Mouse (Mus musculus) heart, embryonic 12.5 days (tissue): ENCODE measurements around the gene Zmynd8. TPM values are rescaled to one million over a fixed set of nuclear protein-coding genes. Genes with fewer than 3 reads are reported as not detected.

Experiments used
- ATAC-seq: fragments of 200-750 bp; cut with Nextera tagmentation; 2 replicates; pipeline ENCODE4 v1.8.0; 2017; ENCODE audit warnings: moderate TSS enrichment, moderate library complexity; ENCODE audit not compliant: insufficient number of reproducible peaks, low FRiP score
- H3K27ac ChIP-seq: fragments of 300-500 bp; sonication (generic); 2 replicates; pipeline ENCODE4 v1.5.1; 2016; ENCODE audit warnings: mild to moderate bottlenecking, moderate library complexity; ENCODE audit not compliant: poor library complexity, severe bottlenecking
- H3K27me3 ChIP-seq: fragments of 300-500 bp; sonication (generic); replicated peaks from 2 replicates; pipeline ENCODE4 v1.6.1; 2016; ENCODE audit warnings: mild to moderate bottlenecking, moderate library complexity
- H3K36me3 ChIP-seq: fragments of 300-500 bp; sonication (generic); 2 replicates; pipeline ENCODE4 v1.6.1; 2016; ENCODE audit warnings: mild to moderate bottlenecking, moderate library complexity
- H3K4me1 ChIP-seq: fragments of 300-500 bp; sonication (generic); replicated peaks from 2 replicates; pipeline ENCODE4 v1.6.1; 2016; ENCODE audit warnings: mild to moderate bottlenecking
- H3K4me2 ChIP-seq: fragments of 300-500 bp; sonication (generic); 2 replicates; pipeline ENCODE4 v1.6.1; 2016; ENCODE audit warnings: mild to moderate bottlenecking, moderate library complexity
- H3K4me3 ChIP-seq: fragments of 300-500 bp; sonication (generic); 2 replicates; pipeline ENCODE4 v1.5.1; 2016; ENCODE audit warnings: mild to moderate bottlenecking
- H3K9ac ChIP-seq: fragments of 300-500 bp; sonication (generic); 2 replicates; pipeline ENCODE4 v1.6.1; 2016; ENCODE audit warnings: mild to moderate bottlenecking, moderate library complexity
- H3K9me3 ChIP-seq: fragments of 300-500 bp; sonication (generic); replicated peaks from 2 replicates; pipeline ENCODE4 v1.6.1; 2016; ENCODE audit warnings: mild to moderate bottlenecking, moderate library complexity
- WGBS: fragments of 180-500 bp; shearing (Covaris S2); methylation state at CpG from one replicate; pipeline ENCODE4 v1.1.7; 2016; 5-methylcytosine and 5-hydroxymethylcytosine counted together
- polyA plus RNA-seq: library from polyadenylated mRNA; unstranded; fragments of >200 nt; fragmentation: Nextera tagmentation; extraction: Ambion mirVana; gene quantifications from 2 replicates; pipeline ENCODE4 v1.2.1, GENCODE M21; 2016

The Zmynd8 gene
- polyA plus RNA-seq, 1 experiment from 2014 or later: 44.7 TPM

DNA sequence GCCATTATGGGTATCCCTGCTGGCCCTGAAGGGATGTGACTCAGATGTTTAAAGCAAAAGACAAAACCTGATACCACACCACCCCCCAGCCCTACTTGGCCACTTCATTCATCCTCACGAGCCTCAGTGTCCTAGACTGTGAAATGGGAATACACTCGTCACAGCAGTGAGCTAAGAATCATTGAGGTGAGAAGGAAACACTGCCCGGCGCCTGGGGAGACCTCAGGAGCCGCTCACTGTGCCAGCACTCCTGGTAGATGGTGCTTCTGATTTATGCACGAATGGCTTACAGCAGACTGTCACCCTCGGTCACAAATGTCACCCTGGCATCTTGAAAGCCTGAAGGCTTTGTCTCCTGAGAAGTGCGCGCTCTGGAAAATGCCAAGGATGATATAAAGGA lies 31.3 kb downstream of the Zmynd8 start:
- peak overlapping the region; percentile 80 for H3K27ac ChIP-seq
- no peaks in the 10 kb centered on the region for H3K27me3 ChIP-seq
- H3K9ac ChIP-seq: peak overlapping the region; percentile 44; the same call in 1 of the 2 replicates
- H3K9me3 ChIP-seq: no peaks in the 10 kb centered on the region
- ATAC-seq: no peak
- peaks cover 19% of the 10 kb centered on the region for H3K36me3 ChIP-seq
- WGBS: 78% methylated on average over 9 of the region's 9 CpGs
- H3K4me2 ChIP-seq: 0 out of 2 replicates have a peak overlapping the region, but pooled peaks have one; percentile 12
- peaks cover 65% of the 10 kb centered on the region for H3K4me1 ChIP-seq
- H3K4me3 ChIP-seq: no peak overlapping the region

- no peak for ATAC-seq
- 0 out of 2 replicates have a peak overlapping the region, but pooled peaks have one; percentile 12 for H3K4me2 ChIP-seq
- no peaks in the 10 kb centered on the region for H3K27me3 ChIP-seq
- H3K4me3 ChIP-seq: no peak overlapping the region
- peaks cover 67% of the 10 kb centered on the region for H3K4me1 ChIP-seq
- H3K36me3 ChIP-seq: peaks cover 21% of the 10 kb centered on the region
- H3K27ac ChIP-seq: peak overlapping the region; percentile 80
- H3K9ac ChIP-seq: peak overlapping the region; percentile 44; the same call in 1 of the 2 replicates
- WGBS: 45% methylated on average over 12 of the region's 12 CpGs
- H3K9me3 ChIP-seq: no peaks in the 10 kb centered on the region
These were observed 31.8 kb downstream of the Zmynd8 start for GRCm38 (mm10) chr2:165866951-165867387.

DNA sequence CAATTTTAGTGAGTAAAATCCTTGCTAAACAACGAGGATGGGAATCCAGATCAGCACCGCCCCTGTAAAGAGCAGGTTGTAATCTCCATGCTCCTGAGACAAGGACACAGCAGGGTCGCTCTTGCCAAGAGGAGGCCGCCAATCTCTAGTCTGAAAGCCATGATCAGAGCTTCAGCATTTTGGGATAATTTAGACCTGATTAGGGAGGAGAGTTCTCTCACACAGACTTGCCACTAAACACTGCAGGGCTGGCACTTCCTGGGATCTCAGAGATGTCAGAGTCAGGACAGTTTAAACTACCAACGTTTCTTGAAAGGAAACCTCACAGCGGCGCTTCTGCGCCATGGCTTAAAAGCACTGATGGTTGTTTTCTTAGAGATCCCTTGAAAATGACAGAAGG lies 32.4 kb downstream of the Zmynd8 start:
- Histone ChIP-seq H3K36me3 (peaks cover 21% of the 10 kb centered on the region), H3K4me3 (no peak overlapping the region), H3K4me2 (no peak overlapping the region), H3K4me1 (peaks cover 68% of the 10 kb centered on the region), H3K27me3 (no peaks in the 10 kb centered on the region), H3K9me3 (no peaks in the 10 kb centered on the region), H3K9ac (peak overlapping the region; percentile 44; the same call in 1 of the 2 replicates), H3K27ac (peak overlapping the region; percentile 80)
- ATAC-seq: no peak
- WGBS: 34% methylated on average over 8 of the region's 8 CpGs

DNA sequence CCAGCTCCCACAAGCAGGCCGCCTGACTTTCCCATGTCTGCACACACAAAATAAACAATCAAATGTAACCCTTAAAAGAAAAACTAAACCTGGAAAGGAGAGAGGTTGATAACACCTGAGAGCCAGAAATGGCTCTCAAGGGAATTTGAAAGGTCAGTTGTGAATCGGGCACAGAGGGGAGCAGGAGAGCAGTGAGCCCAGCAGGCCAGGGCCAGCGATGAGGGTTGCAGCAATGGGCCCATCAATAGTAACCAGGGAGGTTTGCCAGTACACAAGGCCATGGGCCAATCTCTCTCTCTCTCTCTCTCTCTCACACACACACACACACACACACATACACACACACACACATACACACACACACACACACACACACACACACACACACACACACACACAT lies 34.0 kb downstream of the Zmynd8 start:
- H3K27ac ChIP-seq: no peak overlapping the region
- H3K27me3 ChIP-seq: no peaks in the 10 kb centered on the region
- WGBS: 72% methylated on average over 3 of the region's 3 CpGs
- no peak overlapping the region for H3K4me3 ChIP-seq
- H3K36me3 ChIP-seq: peaks cover 22% of the 10 kb centered on the region
- ATAC-seq: no peak
- no peaks in the 10 kb centered on the region for H3K9me3 ChIP-seq
- peaks cover 68% of the 10 kb centered on the region for H3K4me1 ChIP-seq
- H3K9ac ChIP-seq: no peak overlapping the region
- H3K4me2 ChIP-seq: no peak overlapping the region

- H3K27ac ChIP-seq: no peak overlapping the region
These were observed 36.9 kb downstream of the Zmynd8 start for GRCm38 (mm10) chr2:165861683-165862594.

GRCm38 (mm10) chr2:165860962-165861682 lies 37.7 kb downstream of the Zmynd8 start:
- ATAC-seq: no peak
- no peaks in the 10 kb centered on the region for H3K27me3 ChIP-seq
- H3K4me2 ChIP-seq: no peak overlapping the region
- no peak overlapping the region for H3K27ac ChIP-seq
- no peak overlapping the region for H3K9ac ChIP-seq
- H3K9me3 ChIP-seq: no peaks in the 10 kb centered on the region
- H3K36me3 ChIP-seq: peaks cover 18% of the 10 kb centered on the region
- H3K4me3 ChIP-seq: no peak overlapping the region
- peaks cover 68% of the 10 kb centered on the region for H3K4me1 ChIP-seq
- WGBS: 91% methylated on average over 20 of the region's 20 CpGs

More at GRCm38 (mm10) chr2:165861683-165862594, 36.9 kb downstream of the Zmynd8 start:
- Histone ChIP-seq H3K4me2 (no peak overlapping the region), H3K4me3 (no peak overlapping the region), H3K27me3 (no peaks in the 10 kb centered on the region), H3K4me1 (peaks cover 68% of the 10 kb centered on the region), H3K9me3 (no peaks in the 10 kb centered on the region), H3K9ac (no peak overlapping the region), H3K36me3 (peaks cover 18% of the 10 kb centered on the region)
- 89% methylated on average over 26 of the region's 26 CpGs for WGBS
- no peak for ATAC-seq

DNA sequence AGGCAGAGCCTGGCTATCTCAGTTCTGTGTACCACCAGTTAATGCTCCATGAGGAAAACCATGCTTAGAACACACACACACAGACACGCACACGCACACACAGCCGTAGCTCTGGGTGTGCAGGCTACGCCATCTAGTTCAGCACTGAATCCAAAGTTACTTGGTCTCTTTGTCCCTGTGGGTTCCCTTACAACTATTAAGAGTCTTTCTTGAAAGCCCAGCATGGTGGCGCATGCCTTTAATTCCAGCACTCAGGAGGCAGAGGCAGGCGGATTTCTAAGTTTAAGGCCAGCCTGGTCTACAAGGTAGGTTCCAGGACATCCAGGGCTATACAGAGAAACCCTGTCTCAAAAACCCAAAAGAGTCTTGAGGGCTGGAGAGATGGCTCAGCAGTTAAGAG lies 38.4 kb downstream of the Zmynd8 start:
- Histone ChIP-seq H3K4me1 (peaks cover 71% of the 10 kb centered on the region), H3K4me2 (no peak overlapping the region), H3K27me3 (no peaks in the 10 kb centered on the region), H3K4me3 (no peak overlapping the region), H3K27ac (no peak overlapping the region), H3K9me3 (no peaks in the 10 kb centered on the region), H3K9ac (no peak overlapping the region), H3K36me3 (peaks cover 18% of the 10 kb centered on the region)
- ATAC-seq: no peak
- WGBS: 95% methylated on average over 6 of the region's 6 CpGs

DNA sequence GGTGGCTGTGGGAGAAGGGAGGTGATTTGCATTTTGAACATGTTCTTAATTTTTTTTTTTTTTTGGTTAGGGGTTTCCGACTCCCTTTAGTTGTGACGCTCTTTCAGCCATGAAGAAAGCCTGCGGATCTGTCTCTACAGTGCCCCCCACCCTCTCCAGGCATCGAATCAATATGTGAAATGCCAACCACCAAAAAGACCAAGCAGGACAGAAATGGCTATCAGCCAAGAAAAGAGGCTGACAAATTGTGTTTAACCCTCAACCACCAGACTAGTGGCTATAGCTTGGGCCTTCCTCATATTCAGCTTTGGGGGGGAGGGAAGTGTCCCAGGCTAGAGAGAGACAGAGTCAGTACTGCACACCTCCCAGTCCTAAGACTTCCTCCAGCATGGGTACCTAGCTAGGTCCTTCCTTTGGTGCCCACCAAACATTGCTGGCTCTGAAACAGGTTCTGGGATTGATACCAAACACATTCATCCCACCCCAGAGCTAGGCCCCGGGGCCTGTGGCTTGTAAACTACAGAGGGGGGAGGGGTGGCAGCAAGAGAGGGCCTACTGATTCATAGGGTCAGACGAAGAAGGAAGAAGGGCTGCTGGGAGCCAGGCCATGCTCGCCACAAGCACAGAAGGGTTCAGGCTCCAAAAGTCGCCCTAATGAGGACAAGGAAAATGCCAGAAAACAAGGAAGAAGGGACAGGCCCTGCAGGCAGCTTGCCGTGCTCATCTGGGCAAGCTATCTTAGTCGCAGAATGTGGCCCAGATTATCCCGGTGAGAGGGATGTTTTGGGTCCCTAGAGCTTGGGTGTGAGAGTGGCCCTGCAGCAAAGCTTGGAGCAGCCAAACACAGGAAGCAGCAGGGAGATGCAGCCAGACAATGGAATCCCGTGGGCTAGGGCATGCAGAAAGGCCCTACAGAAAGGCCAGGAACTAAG lies 40.1 kb downstream of the Zmynd8 start:
- 17% methylated on average over 12 of the region's 12 CpGs for WGBS
- H3K9me3 ChIP-seq: no peaks in the 10 kb centered on the region
- peaks cover 78% of the 10 kb centered on the region for H3K4me1 ChIP-seq
- peak overlapping the region; percentile 62 for H3K9ac ChIP-seq
- no peaks in the 10 kb centered on the region for H3K27me3 ChIP-seq
- peak overlapping the region; percentile 91 for H3K27ac ChIP-seq
- peak overlapping the region; percentile 57 for H3K4me2 ChIP-seq
- peak overlapping the region; percentile 15 for H3K4me3 ChIP-seq
- no peak; the same call in 1 of the 2 replicates for ATAC-seq
- H3K36me3 ChIP-seq: peaks cover 24% of the 10 kb centered on the region

DNA sequence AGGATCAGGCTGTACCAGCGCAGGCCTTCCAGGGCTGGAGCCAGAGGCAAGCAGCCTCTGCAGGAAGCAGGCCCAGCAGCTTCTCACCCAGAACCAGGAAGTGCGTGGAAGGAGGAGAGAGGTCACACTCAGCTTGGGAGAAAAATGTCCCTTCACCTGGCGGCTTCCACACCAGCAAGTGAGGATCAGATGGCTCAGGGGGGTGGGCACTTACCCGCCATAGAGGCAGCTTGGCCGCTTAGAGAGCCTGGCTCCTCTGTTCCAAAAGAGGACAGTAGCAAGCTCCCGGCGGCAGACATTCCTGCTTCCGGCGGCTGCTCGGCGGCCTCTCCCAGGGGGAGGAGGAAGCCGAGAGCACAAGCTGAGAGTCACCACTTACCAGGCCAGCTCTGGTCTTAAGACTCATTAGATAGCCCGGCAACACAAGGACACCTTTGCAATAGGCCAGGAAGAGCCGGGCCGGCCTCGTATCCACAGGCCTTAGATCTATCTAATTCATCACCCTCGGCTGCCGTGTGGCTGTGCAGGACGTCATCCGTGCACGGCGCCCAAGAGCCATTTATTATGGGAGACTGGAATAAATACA lies 40.9 kb downstream of the Zmynd8 start:
- peak overlapping the region; percentile 57 for H3K4me2 ChIP-seq
- peak overlapping the region; percentile 15 for H3K4me3 ChIP-seq
- H3K4me1 ChIP-seq: peaks cover 81% of the 10 kb centered on the region
- H3K27me3 ChIP-seq: no peaks in the 10 kb centered on the region
- WGBS: 7% methylated on average over 22 of the region's 22 CpGs
- H3K27ac ChIP-seq: peak overlapping the region; percentile 91
- peak overlapping the region; percentile 62 for H3K9ac ChIP-seq
- peak; percentile 9; the same call in 1 of the 2 replicates for ATAC-seq
- H3K36me3 ChIP-seq: peaks cover 28% of the 10 kb centered on the region
- no peaks in the 10 kb centered on the region for H3K9me3 ChIP-seq

- H3K9me3 ChIP-seq: no peaks in the 10 kb centered on the region
- ATAC-seq: no peak
- peak overlapping the region; percentile 91 for H3K27ac ChIP-seq
- peak overlapping the region; percentile 57 for H3K4me2 ChIP-seq
- peak overlapping the region; percentile 15 for H3K4me3 ChIP-seq
- H3K9ac ChIP-seq: peak overlapping the region; percentile 62
- peaks cover 28% of the 10 kb centered on the region for H3K36me3 ChIP-seq
- WGBS: 25% methylated on average over 4 of the region's 4 CpGs
- H3K27me3 ChIP-seq: no peaks in the 10 kb centered on the region
- peaks cover 87% of the 10 kb centered on the region for H3K4me1 ChIP-seq
These were observed 41.4 kb downstream of the Zmynd8 start for GRCm38 (mm10) chr2:165857395-165857831.
